Mouse (Mus musculus) macrophage (primary cell): ENCODE measurements around the gene Kcnip4. TPM values are rescaled to one million over a fixed set of nuclear protein-coding genes. Genes with fewer than 3 reads are reported as not detected.

Experiments
- H3K27ac ChIP-seq: fragments of 350-480 bp; formaldehyde crosslinking; 2 replicates; pipeline ENCODE4 v1.9.0; 2021
- H3K36me3 ChIP-seq: fragments of 350-480 bp; formaldehyde crosslinking; 2 replicates; pipeline ENCODE4 v1.9.0; 2021; ENCODE audit errors: inconsistent target
- H3K4me3 ChIP-seq: fragments of 350-480 bp; formaldehyde crosslinking; 2 replicates; pipeline ENCODE4 v1.9.0; 2021; ENCODE audit errors: inconsistent target
- H3K79me2 ChIP-seq: fragments of 350-480 bp; formaldehyde crosslinking; 2 replicates; pipeline ENCODE4 v1.9.0; 2021; ENCODE audit errors: inconsistent target
- WGBS: methylation state at CpG from one replicate; pipeline ENCODE4 v1.1.7; 2026; ENCODE audit warnings: inconsistent platforms; ENCODE audit not compliant: missing documents; 5-methylcytosine and 5-hydroxymethylcytosine counted together
- polyA plus RNA-seq: library from polyadenylated mRNA; stranded (reverse); fragments of 250-400 nt; gene quantifications from 3 replicates; pipeline ENCODE4 v1.2.4, GENCODE M21; 2018; ENCODE audit warnings: inconsistent platforms

Kcnip4 gene
- polyA plus RNA-seq, 1 experiment from 2014 or later = not detected

DNA sequence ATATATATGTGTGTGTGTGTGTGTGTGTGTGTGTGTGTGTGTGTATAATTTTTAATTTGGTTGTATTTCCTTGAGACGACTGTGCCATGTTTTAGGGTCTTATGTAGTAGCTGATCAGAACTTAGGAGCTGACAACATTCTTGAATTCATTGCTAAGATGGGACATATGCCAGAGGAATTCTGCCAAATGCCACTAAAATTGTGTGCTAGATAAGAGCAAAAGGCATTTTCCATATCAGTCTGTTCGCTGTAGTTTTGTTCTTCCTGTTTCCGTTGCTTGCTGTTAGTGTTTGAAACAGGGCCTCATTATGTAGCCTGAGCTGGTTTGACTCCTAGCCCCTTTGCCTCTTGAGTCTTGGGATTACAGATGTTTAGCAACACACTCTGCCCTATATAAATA, 73.8 kb downstream of the Kcnip4 start:
- H3K27ac ChIP-seq = no peak overlapping the region

GRCm38 (mm10) chr5:49437236-49437635, 87.5 kb downstream of the Kcnip4 start:
- H3K36me3 ChIP-seq = no peaks in the 10 kb centered on the region
- H3K4me3 ChIP-seq = no peak overlapping the region
- WGBS = 50% methylated on average over 2 of the region's 2 CpGs
- H3K27ac ChIP-seq = no peak overlapping the region
- H3K79me2 ChIP-seq = no peaks in the 10 kb centered on the region

More for the DNA sequence above, 73.8 kb downstream of the Kcnip4 start:
- no peak overlapping the region for H3K4me3 ChIP-seq
- WGBS = 77% methylated on average over 3 of the region's 3 CpGs
- H3K36me3 ChIP-seq = no peaks in the 10 kb centered on the region
- no peaks in the 10 kb centered on the region for H3K79me2 ChIP-seq

- H3K79me2 ChIP-seq = no peaks in the 10 kb centered on the region
- H3K27ac ChIP-seq = no peak overlapping the region
- H3K4me3 ChIP-seq = no peak overlapping the region
- no peaks in the 10 kb centered on the region for H3K36me3 ChIP-seq
These were observed 97.0 kb downstream of the Kcnip4 start for GRCm38 (mm10) chr5:49427689-49428088.

DNA sequence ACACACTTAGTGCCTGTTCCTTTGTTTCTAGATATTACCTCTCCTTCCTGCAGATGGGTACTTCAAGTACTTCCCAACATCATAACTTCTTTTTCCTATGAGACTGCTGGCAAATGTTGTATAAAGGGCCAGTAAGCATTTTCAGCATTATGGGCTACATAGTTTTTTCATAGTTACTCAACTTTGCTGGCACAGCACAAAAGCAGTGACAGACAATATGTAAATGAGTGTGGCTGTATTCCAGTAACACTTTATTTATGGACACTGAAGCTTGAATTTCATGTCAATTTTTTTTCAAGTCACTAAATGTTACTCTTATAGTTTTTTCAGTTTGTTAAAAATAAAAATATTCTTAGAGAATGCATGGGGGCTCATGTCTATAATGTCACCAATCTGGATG, 105.0 kb downstream of the Kcnip4 start:
- H3K79me2 ChIP-seq = no peaks in the 10 kb centered on the region
- no peak overlapping the region for H3K27ac ChIP-seq
- H3K36me3 ChIP-seq = no peaks in the 10 kb centered on the region
- no peak overlapping the region for H3K4me3 ChIP-seq

DNA sequence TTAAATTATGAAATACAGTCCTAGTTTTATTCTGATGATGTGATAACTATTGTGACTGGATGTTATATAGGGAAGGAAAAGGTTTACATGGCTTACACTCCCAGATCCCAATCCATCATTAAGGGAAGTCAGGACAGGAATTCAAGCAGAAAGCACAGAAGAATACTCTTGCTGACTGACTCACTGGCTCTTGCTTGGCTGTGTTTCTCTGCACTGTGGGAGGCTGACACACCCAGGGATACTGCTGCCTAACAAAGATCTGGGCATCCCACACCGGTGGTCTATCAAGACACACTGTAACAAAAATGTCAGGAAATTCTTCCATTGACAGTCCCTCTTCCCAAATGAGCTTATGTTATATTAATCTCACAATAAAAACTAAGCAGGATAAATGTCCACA, 116.4 kb downstream of the Kcnip4 start:
- H3K36me3 ChIP-seq = no peaks in the 10 kb centered on the region
- no CpG with 5 or more reads among the region's 1 CpGs for WGBS
- H3K27ac ChIP-seq = no peak overlapping the region
- H3K79me2 ChIP-seq = no peaks in the 10 kb centered on the region
- no peak overlapping the region for H3K4me3 ChIP-seq

DNA sequence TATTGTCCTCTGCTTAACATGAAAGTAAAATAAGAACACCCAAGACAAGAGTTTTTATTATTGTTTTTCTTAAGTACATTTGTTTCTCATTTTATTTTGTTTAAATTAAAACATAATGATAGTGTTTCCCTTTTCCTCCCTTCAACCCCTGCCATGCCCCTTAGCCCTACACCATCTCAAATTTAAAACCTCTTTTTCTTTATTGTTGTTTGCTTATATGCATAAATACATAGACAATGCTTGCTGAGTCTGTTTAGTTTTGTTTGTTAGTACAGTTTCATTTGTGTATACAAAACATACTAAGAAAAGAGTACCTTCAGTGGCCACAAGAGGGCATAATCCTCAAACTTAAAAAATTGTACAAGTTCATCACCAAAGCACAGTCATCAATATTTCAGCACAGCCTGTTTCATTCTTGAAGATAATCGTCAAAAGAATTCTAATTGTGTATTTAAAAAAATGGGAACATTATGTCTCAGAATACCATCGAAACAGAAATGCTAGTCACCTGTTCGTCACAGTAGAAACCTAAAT, 154.1 kb downstream of the Kcnip4 start:
- H3K4me3 ChIP-seq = no peak overlapping the region
- no peak overlapping the region for H3K27ac ChIP-seq
- H3K36me3 ChIP-seq = no peaks in the 10 kb centered on the region
- no peaks in the 10 kb centered on the region for H3K79me2 ChIP-seq
- 51% methylated on average over 3 of the region's 3 CpGs for WGBS

DNA sequence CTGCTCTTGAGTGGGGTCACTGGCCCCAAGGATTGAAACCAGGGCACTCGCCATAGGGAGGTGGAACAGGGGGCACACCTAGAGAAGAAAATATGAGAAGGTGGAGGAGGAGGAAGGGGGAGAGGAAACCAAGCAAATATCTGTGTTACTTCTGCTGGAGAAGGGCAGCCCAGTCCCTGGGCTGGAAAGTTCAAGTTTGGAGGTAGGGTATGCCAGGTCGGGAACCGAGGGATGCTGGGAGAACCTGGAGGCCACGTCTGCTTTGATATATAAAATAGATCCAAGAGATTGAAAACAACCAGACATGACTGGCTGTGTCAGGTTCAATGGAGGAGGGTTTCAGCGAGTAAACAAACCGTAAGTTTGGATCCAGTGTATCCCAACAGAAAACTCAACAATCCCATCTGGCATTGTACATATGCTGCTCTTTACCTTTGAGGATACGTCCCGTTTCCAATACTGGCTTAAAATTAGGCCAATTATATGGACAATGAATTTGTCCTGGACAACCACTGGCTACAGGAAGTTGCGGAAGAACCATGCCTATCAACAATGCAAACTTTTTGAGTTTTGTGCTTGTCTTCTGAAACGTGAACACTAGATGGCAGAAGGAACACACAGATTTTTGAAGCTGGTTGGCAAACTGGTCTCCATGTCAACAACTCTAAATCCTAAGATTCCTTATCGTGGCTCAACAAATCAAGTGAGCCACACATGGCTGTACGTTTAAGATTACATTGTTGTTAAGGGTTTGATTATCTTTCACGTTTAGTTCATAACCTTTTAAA, 155.9 kb downstream of the Kcnip4 start:
- no peak overlapping the region for H3K27ac ChIP-seq
- no peaks in the 10 kb centered on the region for H3K36me3 ChIP-seq
- no peak overlapping the region for H3K4me3 ChIP-seq
- 48% methylated on average over 13 of the region's 13 CpGs for WGBS
- no peaks in the 10 kb centered on the region for H3K79me2 ChIP-seq

DNA sequence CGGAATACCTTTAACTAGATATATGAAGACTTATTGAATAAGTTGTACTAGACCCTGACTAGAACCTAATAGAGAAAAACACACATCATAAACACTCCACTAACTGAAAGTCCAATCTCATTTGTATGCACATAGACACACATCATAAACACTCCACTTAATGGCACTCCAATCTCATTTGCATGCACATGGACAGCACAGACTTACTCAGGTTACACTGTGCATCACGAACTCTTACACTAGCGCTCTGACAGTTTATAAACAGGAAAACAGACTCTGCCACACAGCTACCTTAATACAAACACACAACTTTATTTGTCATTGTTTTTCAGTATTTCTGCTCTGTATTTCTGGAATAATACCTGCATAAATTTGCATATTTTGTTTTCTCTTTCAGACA, 168.3 kb downstream of the Kcnip4 start:
- H3K4me3 ChIP-seq = no peak overlapping the region
- no peaks in the 10 kb centered on the region for H3K36me3 ChIP-seq
- H3K79me2 ChIP-seq = no peaks in the 10 kb centered on the region
- 81% methylated on average over 3 of the region's 3 CpGs for WGBS
- H3K27ac ChIP-seq = no peak overlapping the region

DNA sequence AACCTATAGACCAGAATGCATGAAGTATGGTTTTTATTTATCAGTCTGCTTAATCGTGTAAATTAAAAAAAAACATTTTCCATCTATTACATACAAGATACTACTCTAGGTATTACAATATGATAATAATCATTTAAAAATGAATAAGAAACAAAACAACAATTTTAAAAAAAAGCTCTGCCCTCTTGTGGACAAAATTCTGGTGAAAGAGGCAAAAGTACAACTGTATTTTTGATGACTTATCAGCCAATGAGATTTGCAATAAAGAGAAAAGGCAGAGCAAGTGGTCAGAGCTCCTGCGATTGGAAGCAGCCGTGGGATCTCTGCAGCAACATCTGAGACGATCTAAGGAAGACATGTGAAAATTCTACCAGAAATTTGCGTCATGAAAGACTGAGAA, 172.6 kb downstream of the Kcnip4 start:
- 77% methylated on average over 5 of the region's 5 CpGs for WGBS
- Histone ChIP-seq H3K4me3 (no peak overlapping the region), H3K36me3 (no peaks in the 10 kb centered on the region), H3K27ac (no peak overlapping the region), H3K79me2 (no peaks in the 10 kb centered on the region)

DNA sequence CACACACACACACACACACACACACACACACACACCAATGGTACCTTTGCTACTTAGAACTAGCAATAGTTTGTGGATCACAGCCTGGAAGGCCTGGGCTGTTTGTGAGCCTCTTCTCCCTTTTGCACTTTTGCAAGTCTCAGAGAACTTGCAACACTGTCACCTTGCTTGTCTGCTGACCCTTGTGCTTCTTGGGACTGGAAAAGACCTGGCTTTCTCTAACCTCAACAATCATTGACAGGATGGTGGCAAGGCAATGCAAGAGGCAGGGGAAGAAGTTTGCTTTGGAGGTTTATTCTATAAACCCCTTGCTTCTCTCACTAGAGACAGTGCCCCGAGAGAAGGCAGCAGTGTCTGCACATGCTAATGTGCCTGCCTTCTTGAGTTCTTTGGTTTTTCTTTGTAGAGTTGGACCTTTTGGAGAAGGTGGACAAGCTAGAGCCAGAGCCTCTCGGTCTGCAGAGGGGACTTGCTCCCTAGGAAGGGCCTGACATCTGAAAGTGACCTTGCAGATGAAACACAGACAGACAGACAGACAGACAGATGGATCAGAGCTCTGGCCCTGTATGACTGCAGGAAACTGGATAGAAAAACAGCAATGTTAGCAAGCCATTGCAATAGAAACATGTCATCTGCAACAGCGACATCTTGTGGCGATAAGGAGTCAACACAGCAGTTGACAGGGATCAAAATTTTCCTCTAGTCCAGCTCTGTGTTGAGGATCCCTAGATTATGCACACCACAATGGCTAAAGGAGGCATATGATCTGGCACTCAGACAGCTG, 174.4 kb downstream of the Kcnip4 start:
- Histone ChIP-seq H3K4me3 (no peak overlapping the region), H3K79me2 (no peaks in the 10 kb centered on the region), H3K27ac (no peak overlapping the region), H3K36me3 (no peaks in the 10 kb centered on the region)
- 32% methylated on average over 4 of the region's 4 CpGs for WGBS

DNA sequence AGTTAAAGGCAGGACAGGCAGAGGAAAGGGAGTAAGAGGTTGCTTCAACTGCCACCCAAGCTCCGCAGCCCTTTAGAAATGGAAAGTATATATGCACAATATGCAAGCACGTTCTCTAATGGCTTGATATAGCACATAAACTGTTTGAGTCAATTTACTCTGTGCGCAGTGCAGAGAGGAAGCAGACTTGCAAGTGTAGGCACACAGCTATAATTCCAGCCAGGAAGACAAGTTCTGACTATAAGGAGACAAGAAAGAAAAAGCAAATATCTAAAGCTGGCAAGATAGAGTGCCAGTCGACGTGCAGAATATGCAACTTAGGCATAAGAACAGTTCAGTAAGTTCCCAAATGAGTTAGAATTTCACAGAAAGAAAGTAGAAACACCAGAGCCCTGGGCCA, 175.2 kb downstream of the Kcnip4 start:
- Histone ChIP-seq H3K36me3 (no peaks in the 10 kb centered on the region), H3K27ac (no peak overlapping the region), H3K79me2 (no peaks in the 10 kb centered on the region), H3K4me3 (no peak overlapping the region)
- WGBS = 82% methylated on average over 5 of the region's 5 CpGs

DNA sequence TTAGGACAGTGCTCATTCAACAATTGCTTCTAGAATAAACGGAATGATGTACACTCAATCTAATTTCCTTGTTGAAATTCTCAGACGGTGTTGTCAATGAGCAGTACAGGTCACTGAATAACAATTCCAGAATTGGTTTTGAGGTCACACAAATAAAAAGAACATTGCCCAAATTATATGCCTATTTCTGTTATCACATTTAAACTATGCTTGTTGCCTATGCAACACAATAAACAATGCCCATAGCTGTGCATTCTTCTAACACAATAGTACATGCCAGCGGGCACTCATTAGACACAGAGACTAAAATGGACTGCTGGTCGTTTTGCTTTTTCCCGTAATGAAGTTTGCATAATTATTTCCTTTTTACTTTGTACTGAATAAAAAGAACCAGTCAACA, 176.2 kb downstream of the Kcnip4 start:
- WGBS = 76% methylated on average over 5 of the region's 5 CpGs
- no peaks in the 10 kb centered on the region for H3K79me2 ChIP-seq
- no peak overlapping the region for H3K27ac ChIP-seq
- H3K36me3 ChIP-seq = no peaks in the 10 kb centered on the region
- H3K4me3 ChIP-seq = no peak overlapping the region

DNA sequence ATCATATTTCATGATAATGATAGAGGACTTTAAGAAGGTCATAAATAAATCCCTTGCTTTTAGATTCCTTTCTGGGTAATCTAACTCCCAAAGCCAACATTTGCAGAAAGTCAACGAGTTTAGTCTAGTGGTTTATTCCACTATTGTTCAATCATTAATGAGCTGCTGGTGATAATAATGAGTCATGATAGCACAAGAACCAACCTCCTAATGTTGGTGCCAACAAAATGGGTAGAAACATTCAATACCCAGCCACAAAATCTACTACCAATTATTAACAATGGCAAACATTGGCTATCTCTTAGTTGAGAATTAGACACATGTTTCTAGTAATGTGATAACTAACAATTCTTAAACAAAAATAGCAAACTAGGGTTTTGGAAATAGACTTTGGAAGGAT, 180.1 kb downstream of the Kcnip4 start:
- 47% methylated on average over 1 of the region's 1 CpGs for WGBS
- H3K27ac ChIP-seq = no peak overlapping the region

DNA sequence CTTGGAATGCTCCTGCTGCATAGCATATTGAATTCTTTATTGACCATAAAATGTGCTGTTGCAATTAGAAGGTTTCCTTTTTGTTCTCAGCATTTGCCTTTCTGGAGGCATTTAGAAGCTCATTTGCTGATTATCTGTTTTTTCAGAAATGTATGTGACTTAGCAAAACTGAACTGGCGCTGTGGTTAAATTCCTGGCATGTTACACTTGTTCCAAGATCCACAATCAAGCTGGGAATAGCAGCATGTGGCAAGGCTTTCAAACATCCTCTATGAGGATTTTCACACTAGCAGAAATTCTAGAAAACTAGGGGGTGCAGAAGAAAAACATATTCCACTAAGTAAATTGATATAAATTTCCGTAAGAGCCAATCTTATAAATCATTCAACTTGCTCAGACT, 187.5 kb downstream of the Kcnip4 start:
- Histone ChIP-seq H3K79me2 (no peaks in the 10 kb centered on the region), H3K27ac (no peak overlapping the region), H3K4me3 (no peak overlapping the region), H3K36me3 (no peaks in the 10 kb centered on the region)
- 96% methylated on average over 2 of the region's 2 CpGs for WGBS

More for the DNA sequence above, 180.1 kb downstream of the Kcnip4 start:
- Histone ChIP-seq H3K4me3 (no peak overlapping the region), H3K79me2 (no peaks in the 10 kb centered on the region), H3K36me3 (no peaks in the 10 kb centered on the region)

DNA sequence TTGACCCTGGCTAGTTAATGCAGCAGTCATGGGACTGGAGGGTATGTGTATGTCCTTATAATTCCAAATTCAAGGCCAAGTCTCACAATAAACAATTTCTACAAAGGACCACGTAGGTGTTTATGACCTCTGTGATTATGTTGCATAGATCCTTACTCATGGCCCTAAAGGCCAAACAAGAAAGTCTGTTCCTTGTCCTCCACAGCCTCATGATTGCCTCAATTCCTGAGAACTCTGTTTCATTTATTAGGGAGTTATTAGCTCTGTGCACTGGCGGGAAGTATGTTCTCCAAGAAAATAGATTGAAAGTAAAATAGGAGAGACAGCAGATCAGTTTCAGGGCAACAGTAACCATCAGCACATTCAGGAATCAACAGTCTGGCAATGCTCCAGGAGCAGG, 191.6 kb downstream of the Kcnip4 start:
- WGBS = 96% methylated on average over 2 of the region's 2 CpGs
- Histone ChIP-seq H3K27ac (no peak overlapping the region), H3K36me3 (no peaks in the 10 kb centered on the region), H3K4me3 (no peak overlapping the region), H3K79me2 (no peaks in the 10 kb centered on the region)
